Mouse (Mus musculus): ENCODE measurements around the gene Sdk2.

- TF ChIP-seq POLR2AphosphoS5 (IDR thresholded peaks at IDR 0.05; ENCODE audit: insufficient replicate concordance, low read depth, low read length): no peak
- TF ChIP-seq CTCF (IDR thresholded peaks at IDR 0.05; ENCODE audit: low read depth, low read length): no peak
- TF ChIP-seq GATA1 (IDR thresholded peaks at IDR 0.05; ENCODE audit: borderline replicate concordance, low read length): no peak
- no peak for TF ChIP-seq GATA2 (IDR thresholded peaks at IDR 0.05; ENCODE audit: borderline replicate concordance, low read depth, low read length)
Observed at GRCm38 (mm10) chr11:113788183-113788789, 278.6 kb downstream of the Sdk2 start.

Data from G1E (cell line).